Mouse (Mus musculus) stomach, embryonic 14.5 days (tissue): ENCODE data around the gene Atg10. TPM values are rescaled to one million over a fixed set of nuclear protein-coding genes. Genes with fewer than 3 reads are reported as not detected.

Experiments used
- ATAC-seq: fragments of 200-750 bp; cut with Nextera tagmentation; 2 replicates; pipeline ENCODE4 v1.8.0; 2017; ENCODE audit warnings: low read depth, moderate TSS enrichment; ENCODE audit not compliant: insufficient number of reproducible peaks, insufficient read depth, low FRiP score
- H3K27ac ChIP-seq: fragments of 300-500 bp; sonication (generic); 2 replicates; pipeline ENCODE4 v1.5.1; 2014; ENCODE audit warnings: mild to moderate bottlenecking, low read length, moderate library complexity, mixed read lengths
- H3K27me3 ChIP-seq: fragments of 300-500 bp; sonication (generic); 2 replicates; pipeline ENCODE4 v1.6.1; 2014; ENCODE audit warnings: low read length, control low read depth, mixed read lengths; ENCODE audit not compliant: control insufficient read depth, insufficient read depth
- H3K36me3 ChIP-seq: fragments of 300-500 bp; sonication (generic); 2 replicates; pipeline ENCODE4 v1.6.1; 2014; ENCODE audit warnings: mild to moderate bottlenecking, control low read depth, low read length, moderate library complexity, mixed read lengths; ENCODE audit not compliant: control insufficient read depth, insufficient read depth
- H3K4me1 ChIP-seq: fragments of 300-500 bp; sonication (generic); 2 replicates; pipeline ENCODE4 v1.6.1; 2014; ENCODE audit warnings: low read length, control low read depth, mixed read lengths; ENCODE audit not compliant: control insufficient read depth, insufficient read depth
- H3K4me2 ChIP-seq: fragments of 300-500 bp; sonication (generic); replicated peaks from 2 replicates; pipeline ENCODE4 v1.6.1; 2014; ENCODE audit warnings: low read depth, low read length, control low read depth
- H3K4me3 ChIP-seq: fragments of 300-500 bp; sonication (generic); 2 replicates; pipeline ENCODE4 v1.5.1; 2014; ENCODE audit warnings: low read depth, low read length, control low read depth
- H3K9ac ChIP-seq: fragments of 300-500 bp; sonication (generic); replicated peaks from 2 replicates; pipeline ENCODE4 v1.6.1; 2014; ENCODE audit warnings: low read depth, mild to moderate bottlenecking, control low read depth, low read length, moderate library complexity, mixed read lengths
- H3K9me3 ChIP-seq: fragments of 300-500 bp; sonication (generic); 2 replicates; pipeline ENCODE4 v1.6.1; 2016; ENCODE audit warnings: low read depth, low read length, control low read depth; ENCODE audit not compliant: control insufficient read depth
- WGBS: fragments of 180-500 bp; shearing (Covaris S2); extraction: QIAGEN DNeasy Blood & Tissue Kit; methylation state at CpG from one replicate; pipeline ENCODE4 v1.1.7; 2014; 5-methylcytosine and 5-hydroxymethylcytosine counted together
- polyA plus RNA-seq: library from polyadenylated mRNA; unstranded; fragments of >200 nt; fragmentation: Nextera tagmentation; extraction: Ambion mirVana; gene quantifications from 2 replicates; pipeline ENCODE4 v1.2.1, GENCODE M21; 2014

Gene Atg10
- polyA plus RNA-seq, 1 experiment from 2014 or later, result 15.0 TPM

- Histone ChIP-seq H3K9me3 (no peaks in the 10 kb centered on the region), H3K9ac (no peak overlapping the region), H3K4me2 (no peak overlapping the region), H3K36me3 (no peaks in the 10 kb centered on the region), H3K4me1 (no peaks in the 10 kb centered on the region), H3K27ac (no peak overlapping the region), H3K27me3 (no peaks in the 10 kb centered on the region), H3K4me3 (no peak overlapping the region)
- ATAC-seq, result no peak
- WGBS, result 62% methylated on average over 10 of the region's 10 CpGs
These were observed 260.7 kb downstream of the Atg10 start for GRCm38 (mm10) chr13:90962836-90963760.

GRCm38 (mm10) chr13:90960591-90960990 lies 263.2 kb downstream of the Atg10 start:
- H3K4me2 ChIP-seq, result no peak overlapping the region
- H3K9ac ChIP-seq, result no peak overlapping the region
- no peaks in the 10 kb centered on the region for H3K9me3 ChIP-seq
- ATAC-seq, result no peak
- no peak overlapping the region for H3K27ac ChIP-seq
- 91% methylated on average over 8 of the region's 8 CpGs for WGBS
- no peak overlapping the region for H3K4me3 ChIP-seq
- no peaks in the 10 kb centered on the region for H3K36me3 ChIP-seq
- H3K4me1 ChIP-seq, result no peaks in the 10 kb centered on the region
- no peaks in the 10 kb centered on the region for H3K27me3 ChIP-seq

GRCm38 (mm10) chr13:90958894-90959293 lies 264.9 kb downstream of the Atg10 start:
- no peak overlapping the region for H3K27ac ChIP-seq
- no peaks in the 10 kb centered on the region for H3K9me3 ChIP-seq
- WGBS, result 56% methylated on average over 2 of the region's 2 CpGs
- no peak overlapping the region for H3K9ac ChIP-seq
- H3K36me3 ChIP-seq, result no peaks in the 10 kb centered on the region
- H3K4me3 ChIP-seq, result no peak overlapping the region
- H3K27me3 ChIP-seq, result no peaks in the 10 kb centered on the region
- no peak overlapping the region for H3K4me2 ChIP-seq
- ATAC-seq, result no peak
- H3K4me1 ChIP-seq, result no peaks in the 10 kb centered on the region

- H3K9ac ChIP-seq, result no peak overlapping the region
- 79% methylated on average over 5 of the region's 5 CpGs for WGBS
- ATAC-seq, result no peak
- H3K27ac ChIP-seq, result no peak overlapping the region
- H3K4me2 ChIP-seq, result no peak overlapping the region
- no peak overlapping the region for H3K4me3 ChIP-seq
- no peaks in the 10 kb centered on the region for H3K9me3 ChIP-seq
- no peaks in the 10 kb centered on the region for H3K27me3 ChIP-seq
- no peaks in the 10 kb centered on the region for H3K4me1 ChIP-seq
- no peaks in the 10 kb centered on the region for H3K36me3 ChIP-seq
These were observed 284.2 kb downstream of the Atg10 start for GRCm38 (mm10) chr13:90939600-90939999.

GRCm38 (mm10) chr13:90939192-90939591 lies 284.6 kb downstream of the Atg10 start:
- 48% methylated on average over 6 of the region's 6 CpGs for WGBS
- Histone ChIP-seq H3K4me1 (no peaks in the 10 kb centered on the region), H3K9me3 (no peaks in the 10 kb centered on the region), H3K27me3 (no peaks in the 10 kb centered on the region), H3K4me2 (no peak overlapping the region), H3K27ac (no peak overlapping the region), H3K36me3 (no peaks in the 10 kb centered on the region), H3K4me3 (no peak overlapping the region), H3K9ac (no peak overlapping the region)
- no peak for ATAC-seq

GRCm38 (mm10) chr13:90935852-90936251 lies 287.9 kb downstream of the Atg10 start:
- Histone ChIP-seq H3K9ac (no peak overlapping the region), H3K4me3 (no peak overlapping the region), H3K27ac (no peak overlapping the region), H3K9me3 (no peaks in the 10 kb centered on the region), H3K27me3 (no peaks in the 10 kb centered on the region), H3K4me2 (no peak overlapping the region), H3K36me3 (no peaks in the 10 kb centered on the region), H3K4me1 (no peaks in the 10 kb centered on the region)
- no peak for ATAC-seq
- 89% methylated on average over 7 of the region's 7 CpGs for WGBS

GRCm38 (mm10) chr13:90933256-90933655 lies 290.5 kb downstream of the Atg10 start:
- Histone ChIP-seq H3K4me3 (no peak overlapping the region), H3K4me2 (no peak overlapping the region), H3K9ac (no peak overlapping the region), H3K36me3 (peaks cover 4% of the 10 kb centered on the region; the same call in 1 of the 2 replicates), H3K9me3 (no peaks in the 10 kb centered on the region), H3K27ac (no peak overlapping the region), H3K27me3 (no peaks in the 10 kb centered on the region), H3K4me1 (no peaks in the 10 kb centered on the region)
- WGBS, result 79% methylated on average over 3 of the region's 3 CpGs
- no peak for ATAC-seq

- H3K9ac ChIP-seq, result no peak overlapping the region
These were observed 293.9 kb downstream of the Atg10 start for GRCm38 (mm10) chr13:90929847-90930246.

More at GRCm38 (mm10) chr13:90929847-90930246, 293.9 kb downstream of the Atg10 start:
- Histone ChIP-seq H3K36me3 (peaks cover 27% of the 10 kb centered on the region), H3K4me3 (no peak overlapping the region), H3K9me3 (no peaks in the 10 kb centered on the region), H3K27me3 (no peaks in the 10 kb centered on the region), H3K4me2 (no peak overlapping the region), H3K27ac (no peak overlapping the region), H3K4me1 (no peaks in the 10 kb centered on the region)
- 24% methylated on average over 5 of the region's 5 CpGs for WGBS
- no peak for ATAC-seq
